ENCODE assay signal across 10 mouse cellular contexts in genomic region chr1:149541386-149541785, GRCm38 (mm10).
DNase-seq lines count a peak whose midpoint lies in the region; ATAC-seq and TF ChIP-seq lines count a peak whose summit lies in the region.
"Had no signal": no experiment of that assay in that cellular context is flagged by ENCODE, and none has a peak within 500 bp of the region (broad histone marks: within the 10 kb centered on the region; RNA-seq: fewer than 3 reads in every experiment).

No protein-coding gene starts in this region.

- H3K27ac ChIP-seq in intestine, postnatal 0 days (ENCODE audit: low read depth, low read length) = no peak overlapping the region
- no peak overlapping the region for H3K27ac ChIP-seq in intestine, embryonic 16.5 days (ENCODE audit: low read length)
- H3K27ac ChIP-seq: liver, embryonic 12.5 days had no signal

- no peak overlapping the region for H3K4me2 ChIP-seq in intestine, postnatal 0 days (replicated peaks; ENCODE audit: low read depth)
- no peak overlapping the region for H3K4me2 ChIP-seq in intestine, embryonic 16.5 days (ENCODE audit: low read depth, low read length)
- H3K4me2 ChIP-seq: liver, embryonic 12.5 days had no signal

- no peak overlapping the region for H3K9ac ChIP-seq in intestine, postnatal 0 days (ENCODE audit: low read depth, low read length)
- H3K9ac ChIP-seq in intestine, embryonic 16.5 days (ENCODE audit: low read depth, low read length) = no peak overlapping the region
- H3K9ac ChIP-seq: liver, embryonic 12.5 days had no signal

- H3K9me3 ChIP-seq in intestine, postnatal 0 days (ENCODE audit: control insufficient read depth) = no peaks in the 10 kb centered on the region
- H3K9me3 ChIP-seq in intestine, embryonic 16.5 days (ENCODE audit: control insufficient read depth, low read length) = no peaks in the 10 kb centered on the region
- H3K9me3 ChIP-seq: liver, embryonic 12.5 days had no signal

- peak; percentile 39 for TF ChIP-seq CTCF in intestine, postnatal 0 days (IDR thresholded peaks at IDR 0.05; ENCODE audit: low read depth)

- H3K36me3 ChIP-seq in intestine, postnatal 0 days (ENCODE audit: control insufficient read depth, insufficient read depth) = no peaks in the 10 kb centered on the region
- H3K36me3 ChIP-seq in intestine, embryonic 16.5 days (ENCODE audit: control insufficient read depth, insufficient read depth, low read length) = no peaks in the 10 kb centered on the region
- H3K36me3 ChIP-seq: liver, embryonic 12.5 days had no signal

- WGBS in intestine, postnatal 0 days = 46% methylated on average over 2 of the region's 2 CpGs
- WGBS in intestine, embryonic 16.5 days = 53% methylated on average over 2 of the region's 2 CpGs

- DNase-seq in embryo, embryonic 10.5 days (ENCODE audit: low spot score) = peak; percentile 6
- no peak for DNase-seq in embryo, embryonic 9.5 days (ENCODE audit: extremely low spot score)
- peak; percentile 9 for DNase-seq in right cerebral cortex, adult 18-20 months
- no peak for DNase-seq in right cerebral cortex, postnatal 14 days
- DNase-seq in spleen, adult 12 weeks (ENCODE audit: low spot score) = no peak
- no peak for DNase-seq in thymus, postnatal 36 days

- H3K27me3 ChIP-seq in intestine, postnatal 0 days (replicated peaks; ENCODE audit: control insufficient read depth, insufficient read depth, low read length) = no peaks in the 10 kb centered on the region
- H3K27me3 ChIP-seq in intestine, embryonic 16.5 days (replicated peaks; ENCODE audit: control insufficient read depth, insufficient read depth, low read length) = no peaks in the 10 kb centered on the region
- H3K27me3 ChIP-seq: liver, embryonic 12.5 days; megakaryocyte, embryonic 14.5 days had no signal

- ATAC-seq in intestine, postnatal 0 days = no peak
- no peak for ATAC-seq in intestine, embryonic 16.5 days
- ATAC-seq: liver, embryonic 12.5 days had no signal

- H3K4me1 ChIP-seq in intestine, postnatal 0 days (replicated peaks; ENCODE audit: control insufficient read depth, insufficient read depth, low read length) = no peaks in the 10 kb centered on the region
- H3K4me1 ChIP-seq in intestine, embryonic 16.5 days (ENCODE audit: control insufficient read depth, insufficient read depth, low read length) = no peaks in the 10 kb centered on the region
- H3K4me1 ChIP-seq: liver, embryonic 12.5 days; megakaryocyte, embryonic 14.5 days had no signal

- no peak overlapping the region for H3K4me3 ChIP-seq in intestine, postnatal 0 days (ENCODE audit: low read depth, low read length)
- no peak overlapping the region for H3K4me3 ChIP-seq in intestine, embryonic 16.5 days (ENCODE audit: low read length)
- H3K4me3 ChIP-seq: liver, embryonic 12.5 days; megakaryocyte, embryonic 14.5 days had no signal

Comparison
In these comparisons a context has a peak if more than half of its experiments do, and no peak if none do; other contexts are left out.
1. DNase-seq: peak in embryo, embryonic 10.5 days (single experiment) and right cerebral cortex, adult 18-20 months (single experiment); none in embryo, embryonic 9.5 days (single experiment), right cerebral cortex, postnatal 14 days (single experiment), spleen, adult 12 weeks (single experiment) and thymus, postnatal 36 days (0 of 2).